Mouse (Mus musculus): ENCODE data around the gene Ufc1. TPM values are rescaled to one million over a fixed set of nuclear protein-coding genes. Genes with fewer than 3 reads are reported as not detected.

Ufc1 gene
- polyA plus RNA-seq, 1 experiment from 2014 or later = 85.0 TPM

DNA sequence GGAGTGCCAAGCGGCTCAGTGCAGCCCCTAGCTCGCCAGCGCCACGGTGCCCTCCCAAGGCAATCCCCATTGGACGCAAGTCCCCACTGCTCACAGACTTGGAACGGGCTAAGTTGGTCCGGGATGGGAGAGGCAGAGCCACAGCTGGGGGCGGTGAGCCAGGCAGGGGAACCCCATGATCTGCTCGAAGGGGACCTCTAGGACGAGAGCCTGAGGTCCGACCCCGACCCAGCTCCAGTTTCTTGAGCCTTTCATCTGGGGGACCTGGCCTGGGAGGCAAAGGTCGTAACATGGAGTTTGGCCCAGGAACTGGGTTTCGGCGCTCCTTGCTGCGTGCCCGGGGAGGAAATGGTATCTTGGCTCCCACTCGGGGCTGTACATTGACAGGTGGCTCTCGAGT lies 8.3 kb downstream of the Ufc1 start:
- Histone ChIP-seq H3K4me2 (peak overlapping the region; percentile 83), H3K36me3 (peaks cover 45% of the 10 kb centered on the region; the same call in 1 of the 2 replicates), H3K9me3 (replicated peaks) (no peaks in the 10 kb centered on the region), H3K27me3 (no peaks in the 10 kb centered on the region), H3K27ac (no peak overlapping the region), H3K9ac (peak overlapping the region; percentile 99; the same call in 1 of the 2 replicates), H3K4me1 (replicated peaks) (peaks cover 30% of the 10 kb centered on the region), H3K4me3 (peak overlapping the region; percentile 100)
- 90% methylated on average over 19 of the region's 19 CpGs for WGBS
- ATAC-seq (replicated peaks; ENCODE audit: insufficient number of reproducible peaks, insufficient read depth, low FRiP score, low read depth) = no peak

GRCm38 (mm10) chr1:171285096-171285892 lies 9.5 kb downstream of the Ufc1 start:
- no peak overlapping the region for H3K9ac ChIP-seq
- no peak overlapping the region for H3K4me2 ChIP-seq
- no peak for ATAC-seq (replicated peaks; ENCODE audit: insufficient number of reproducible peaks, insufficient read depth, low FRiP score, low read depth)
- 82% methylated on average over 20 of the region's 20 CpGs for WGBS
- H3K9me3 ChIP-seq (replicated peaks) = no peaks in the 10 kb centered on the region
- no peak overlapping the region for H3K4me3 ChIP-seq
- peaks cover 33% of the 10 kb centered on the region for H3K4me1 ChIP-seq (replicated peaks)
- peaks cover 41% of the 10 kb centered on the region; the same call in 1 of the 2 replicates for H3K36me3 ChIP-seq
- H3K27me3 ChIP-seq = no peaks in the 10 kb centered on the region
- no peak overlapping the region for H3K27ac ChIP-seq

DNA sequence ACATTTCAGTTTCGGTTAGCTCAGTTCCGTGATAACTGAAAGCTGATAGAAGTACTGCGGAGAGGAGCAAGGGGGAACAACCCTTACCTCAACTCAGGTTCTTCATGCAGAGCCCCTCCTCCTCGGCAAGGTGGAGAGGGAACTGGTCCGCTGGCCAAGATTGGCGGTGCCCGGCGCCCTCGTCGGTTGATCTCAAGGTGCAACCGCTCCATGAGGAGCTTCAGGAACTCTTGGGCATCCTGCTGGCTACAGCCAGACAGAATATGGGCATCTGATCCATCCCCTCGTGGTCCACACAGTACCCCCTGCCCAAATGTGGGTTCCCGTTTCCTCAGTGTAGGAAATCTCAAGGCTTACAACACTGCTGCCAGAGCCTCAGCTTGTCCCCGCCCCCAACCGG lies 10.3 kb downstream of the Ufc1 start:
- Histone ChIP-seq H3K9ac (no peak overlapping the region), H3K4me3 (no peak overlapping the region), H3K36me3 (peaks cover 36% of the 10 kb centered on the region; the same call in 1 of the 2 replicates), H3K27ac (no peak overlapping the region), H3K9me3 (replicated peaks) (no peaks in the 10 kb centered on the region), H3K4me1 (replicated peaks) (peaks cover 40% of the 10 kb centered on the region), H3K4me2 (no peak overlapping the region), H3K27me3 (no peaks in the 10 kb centered on the region)
- no peak for ATAC-seq (replicated peaks; ENCODE audit: insufficient number of reproducible peaks, insufficient read depth, low FRiP score, low read depth)
- 88% methylated on average over 15 of the region's 15 CpGs for WGBS

DNA sequence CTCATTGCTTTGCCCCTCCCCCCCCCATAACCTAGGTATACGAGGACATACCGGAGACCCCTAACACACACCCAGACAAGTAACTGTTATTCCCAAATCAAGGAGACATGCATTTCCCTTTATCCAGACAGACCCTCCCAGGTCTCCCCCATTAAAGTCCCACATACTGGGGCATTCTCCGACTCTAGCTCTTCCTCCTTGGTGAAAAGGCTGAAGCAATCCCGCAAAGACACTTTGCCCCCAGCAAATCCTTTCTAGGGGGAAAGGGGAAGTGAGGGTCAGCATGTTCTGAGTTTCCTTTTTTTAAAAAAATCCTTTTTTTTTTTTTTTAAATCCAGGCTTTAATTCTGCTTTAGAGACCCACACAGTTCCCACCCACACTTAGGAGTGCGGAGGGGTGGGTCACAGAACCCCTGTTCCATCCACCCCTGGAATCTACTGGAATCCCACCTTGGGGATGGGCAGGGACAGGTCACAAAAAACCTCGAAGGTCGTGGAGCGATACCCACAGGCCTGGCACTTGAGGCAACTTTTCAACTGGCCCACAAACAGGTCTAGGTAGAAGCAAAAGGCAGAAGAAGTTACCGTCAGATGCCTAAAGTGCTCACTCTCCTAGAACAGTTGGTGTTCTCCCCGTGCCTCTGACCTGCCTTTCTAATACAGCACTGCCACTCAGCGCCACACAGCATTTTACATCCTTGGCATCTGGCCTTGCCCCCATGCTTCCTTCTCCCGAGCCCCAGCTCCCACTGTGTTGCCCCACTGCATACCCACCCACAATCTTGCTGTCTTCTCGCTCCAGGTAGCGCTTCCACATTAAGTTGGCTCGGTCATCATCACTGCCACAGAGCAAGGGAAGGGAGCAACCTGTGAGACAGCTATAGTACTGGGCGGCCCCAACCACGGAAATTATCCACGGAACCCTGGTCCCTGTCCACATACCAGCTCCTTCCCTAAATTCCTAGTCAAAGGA lies 11.3 kb downstream of the Ufc1 start:
- Histone ChIP-seq H3K9ac (no peak overlapping the region), H3K4me2 (no peak overlapping the region), H3K4me3 (no peak overlapping the region), H3K36me3 (peaks cover 26% of the 10 kb centered on the region; the same call in 1 of the 2 replicates), H3K27me3 (no peaks in the 10 kb centered on the region), H3K4me1 (replicated peaks) (peaks cover 40% of the 10 kb centered on the region), H3K27ac (no peak overlapping the region), H3K9me3 (replicated peaks) (no peaks in the 10 kb centered on the region)
- 88% methylated on average over 18 of the region's 18 CpGs for WGBS
- no peak for ATAC-seq (replicated peaks; ENCODE audit: insufficient number of reproducible peaks, insufficient read depth, low FRiP score, low read depth)

- Histone ChIP-seq H3K4me2 (peak overlapping the region; percentile 86; the same call in 1 of the 2 replicates), H3K9ac (peak overlapping the region; percentile 71; the same call in 1 of the 2 replicates), H3K9me3 (replicated peaks) (no peaks in the 10 kb centered on the region), H3K27me3 (no peaks in the 10 kb centered on the region), H3K4me3 (peak overlapping the region; percentile 78), H3K27ac (peak overlapping the region; percentile 90; the same call in 1 of the 2 replicates), H3K4me1 (replicated peaks) (peaks cover 35% of the 10 kb centered on the region), H3K36me3 (peaks cover 28% of the 10 kb centered on the region; the same call in 1 of the 2 replicates)
- 73% methylated on average over 18 of the region's 18 CpGs for WGBS
- no peak for ATAC-seq (replicated peaks; ENCODE audit: insufficient number of reproducible peaks, insufficient read depth, low FRiP score, low read depth)
Observed at GRCm38 (mm10) chr1:171282086-171282805, 12.6 kb downstream of the Ufc1 start.

DNA sequence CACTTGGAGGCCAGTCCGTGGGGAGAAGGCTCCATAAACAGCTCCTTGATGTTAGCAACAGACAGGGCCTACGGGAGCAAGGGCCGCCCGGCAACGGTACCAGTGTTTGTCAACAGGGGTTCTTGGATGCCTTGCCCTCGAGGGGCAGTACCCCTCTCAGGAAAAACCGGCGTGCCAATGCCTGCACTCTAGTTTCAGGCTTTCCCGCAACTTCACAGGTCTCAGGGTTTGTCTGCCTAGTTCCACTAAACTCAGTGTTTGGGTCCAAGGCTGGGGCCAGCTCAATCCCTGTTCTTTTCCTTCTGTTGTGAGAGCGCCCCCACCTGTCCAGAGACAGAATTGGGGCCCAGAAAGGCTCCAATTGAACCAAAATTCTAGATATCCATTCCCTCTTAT lies 13.3 kb downstream of the Ufc1 start:
- H3K4me3 ChIP-seq = peak overlapping the region; percentile 78
- peak; percentile 41; the same call in 1 of the 2 replicates for ATAC-seq (replicated peaks; ENCODE audit: insufficient number of reproducible peaks, insufficient read depth, low FRiP score, low read depth)
- H3K9me3 ChIP-seq (replicated peaks) = no peaks in the 10 kb centered on the region
- peak overlapping the region; percentile 71 for H3K9ac ChIP-seq
- WGBS = 0% methylated on average over 10 of the region's 10 CpGs
- peak overlapping the region; percentile 86 for H3K4me2 ChIP-seq
- peaks cover 34% of the 10 kb centered on the region for H3K36me3 ChIP-seq
- no peaks in the 10 kb centered on the region for H3K27me3 ChIP-seq
- peak overlapping the region; percentile 90 for H3K27ac ChIP-seq
- peaks cover 28% of the 10 kb centered on the region for H3K4me1 ChIP-seq (replicated peaks)

DNA sequence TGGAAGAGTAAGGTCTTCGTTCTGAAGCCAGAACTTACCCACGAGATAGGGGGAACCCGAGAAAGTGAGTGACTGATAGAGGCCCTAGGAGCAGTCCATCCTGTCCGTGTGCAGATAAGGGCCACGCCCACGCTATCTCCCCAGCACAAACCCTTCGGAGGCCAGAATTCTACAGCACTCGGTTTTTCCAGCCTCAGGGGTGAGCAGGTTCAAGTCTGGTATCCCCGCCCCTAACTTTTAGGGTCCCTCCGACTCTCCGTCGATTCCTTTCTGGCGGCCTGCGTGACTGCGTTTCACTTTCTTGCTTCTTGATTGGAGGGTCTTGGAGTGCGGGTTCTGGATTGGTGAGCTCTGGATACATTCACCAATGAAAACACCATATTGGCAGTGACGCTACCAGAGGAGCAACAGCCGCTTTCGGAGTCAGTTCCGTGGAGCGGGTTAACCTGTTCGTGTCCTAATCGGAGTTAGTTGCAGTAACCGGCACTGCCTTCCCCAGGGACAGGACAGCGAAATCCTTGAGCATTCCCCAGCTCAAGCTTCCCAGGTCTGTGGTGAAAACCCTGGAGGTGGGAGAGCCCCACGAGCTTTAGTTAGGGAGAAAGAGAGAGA lies 13.8 kb downstream of the Ufc1 start, which contains the start of gene Ppox:
Gene Ppox, minus strand, starts transcription at position 271 of the 612 bp plus-strand sequence.
- no peaks in the 10 kb centered on the region for H3K9me3 ChIP-seq (replicated peaks)
- peak within 1 kb of the TSS; percentile 79 for H3K9ac ChIP-seq
- H3K4me1 ChIP-seq (replicated peaks) = peaks cover 24% of the 10 kb centered on the region
- peak within 1 kb of the TSS; percentile 90 for H3K27ac ChIP-seq
- peak; percentile 98 for ATAC-seq (replicated peaks; ENCODE audit: insufficient number of reproducible peaks, insufficient read depth, low FRiP score, low read depth)
- H3K4me3 ChIP-seq = peak within 1 kb of the TSS; percentile 78
- no peaks in the 10 kb centered on the region for H3K27me3 ChIP-seq
- peaks cover 34% of the 10 kb centered on the region for H3K36me3 ChIP-seq
- H3K4me2 ChIP-seq = peak within 1 kb of the TSS; percentile 86
- under 1% methylated on average over 26 of the region's 26 CpGs for WGBS

GRCm38 (mm10) chr1:171280250-171280915 lies 14.4 kb downstream of the Ufc1 start:
- 1% methylated on average over 25 of the region's 25 CpGs for WGBS
- Histone ChIP-seq H3K9me3 (replicated peaks) (no peaks in the 10 kb centered on the region), H3K36me3 (peaks cover 39% of the 10 kb centered on the region), H3K4me3 (peak overlapping the region; percentile 78), H3K9ac (peak overlapping the region; percentile 79), H3K27ac (peak overlapping the region; percentile 71), H3K4me2 (peak overlapping the region; percentile 86), H3K4me1 (replicated peaks) (peaks cover 19% of the 10 kb centered on the region), H3K27me3 (no peaks in the 10 kb centered on the region)
- ATAC-seq (replicated peaks; ENCODE audit: insufficient number of reproducible peaks, insufficient read depth, low FRiP score, low read depth) = peak; percentile 8; the same call in 1 of the 2 replicates

DNA sequence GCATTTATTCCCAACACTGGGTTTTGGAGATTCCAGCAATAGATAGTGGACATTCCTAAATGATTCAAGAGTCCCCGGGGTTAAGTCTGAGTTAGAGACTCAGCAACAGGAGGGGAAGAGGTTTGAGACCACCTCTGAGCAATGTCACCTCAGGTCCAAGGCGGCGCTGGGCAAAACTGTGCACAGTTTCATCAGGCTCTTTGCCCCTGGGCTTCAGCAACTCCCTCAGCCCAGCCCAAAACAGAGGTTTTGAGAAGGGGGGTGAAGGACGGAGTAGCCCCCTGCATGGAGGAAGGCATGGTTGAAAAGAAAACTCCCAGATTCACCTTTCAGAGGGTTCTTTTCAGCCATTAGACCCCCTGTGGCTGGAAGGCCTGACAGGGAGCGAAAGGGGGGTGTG lies 15.1 kb downstream of the Ufc1 start:
- no peak overlapping the region for H3K27ac ChIP-seq
- peaks cover 39% of the 10 kb centered on the region for H3K36me3 ChIP-seq
- no peaks in the 10 kb centered on the region for H3K27me3 ChIP-seq

More for the DNA sequence above, 15.1 kb downstream of the Ufc1 start:
- H3K9ac ChIP-seq = peak overlapping the region; percentile 79
- H3K4me3 ChIP-seq = peak overlapping the region; percentile 78
- ATAC-seq (replicated peaks; ENCODE audit: insufficient number of reproducible peaks, insufficient read depth, low FRiP score, low read depth) = no peak
- H3K9me3 ChIP-seq (replicated peaks) = no peaks in the 10 kb centered on the region
- peaks cover 19% of the 10 kb centered on the region for H3K4me1 ChIP-seq (replicated peaks)
- peak overlapping the region; percentile 86 for H3K4me2 ChIP-seq
- WGBS = 64% methylated on average over 5 of the region's 5 CpGs
